Mouse (Mus musculus) MN1 (cell line): ENCODE results near the gene Syce2.
"Not testable (repeated sequence)": the region's sequence is repeated elsewhere in the genome, so short reads cannot be mapped to it uniquely, and the experiment has no call there.

Experiments used
- DNase-seq: peaks from one replicate; pipeline ENCODE4 v3.0.0-alpha.2; 2016; ENCODE audit warnings: low spot score

Gene Syce2

DNA sequence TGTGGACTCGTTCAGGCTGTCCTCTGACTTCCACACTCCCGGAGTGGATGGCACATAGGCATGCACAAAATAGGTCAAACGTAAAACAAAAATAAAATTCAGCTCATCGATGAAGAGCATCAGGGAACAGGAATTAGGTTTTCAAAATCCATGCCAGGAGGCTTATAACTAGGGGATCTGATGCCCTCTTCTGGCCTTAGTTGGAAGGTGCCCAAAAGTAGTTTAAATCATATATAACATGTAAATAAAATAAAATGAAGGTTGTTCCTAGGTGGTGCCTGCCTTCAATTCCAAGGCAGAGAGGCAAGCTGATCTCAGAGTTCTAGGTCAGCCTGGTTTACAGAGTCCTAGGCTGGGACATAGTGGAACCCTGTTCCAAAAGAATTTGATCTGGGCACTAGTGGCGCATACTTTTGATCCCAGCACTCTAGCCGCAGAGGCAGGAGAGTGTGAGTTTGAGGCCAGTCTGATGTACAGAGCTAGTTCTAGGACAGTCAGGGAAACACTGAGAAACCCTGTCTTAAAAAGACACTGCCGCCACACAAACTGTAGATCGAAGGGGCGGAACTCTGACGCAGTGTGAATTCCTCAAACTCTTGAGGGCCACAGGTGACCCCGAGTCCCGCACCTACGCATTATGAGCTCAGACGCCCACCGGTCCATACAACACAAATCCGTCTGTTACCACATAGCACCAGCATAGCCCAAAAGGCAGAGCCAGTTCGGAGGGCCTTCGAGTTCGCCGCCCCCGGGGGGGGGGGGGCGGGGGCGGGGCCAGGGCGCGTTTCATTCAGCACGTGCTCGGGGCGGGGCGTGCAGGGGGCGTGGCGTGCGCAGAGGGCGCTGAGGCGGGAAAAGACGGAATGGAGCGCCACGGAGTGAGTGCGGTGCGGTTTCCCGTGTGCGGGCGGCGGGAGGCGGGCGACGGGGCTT lies at the start of gene Syce2:
Gene Syce2 (plus strand): TSS at position 736 of the 933 bp plus-strand sequence.
- DNase-seq: peak; percentile 59

DNA sequence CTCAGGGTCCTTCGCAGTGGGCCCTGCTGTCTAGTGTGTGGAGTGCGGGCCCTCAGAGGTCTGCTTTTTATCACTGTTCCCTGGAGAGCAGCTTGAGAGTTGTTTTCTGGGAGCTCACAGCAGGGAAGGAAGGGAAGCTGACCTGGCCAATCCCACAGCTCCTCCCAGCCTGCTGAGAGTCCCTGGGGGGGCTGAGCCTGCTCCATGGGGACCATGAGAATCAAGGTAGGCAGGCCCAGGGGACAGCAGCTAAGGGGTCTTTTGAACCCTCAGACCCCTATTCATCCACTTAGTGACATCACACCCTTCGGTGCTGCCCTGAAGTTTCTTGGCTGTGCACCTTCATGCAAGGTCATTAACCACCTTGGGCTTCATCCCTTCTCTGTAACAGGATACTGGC lies 49.2 kb upstream of the Syce2 start, which contains the start of gene Dand5:
Gene Dand5 (minus strand): TSS at position 101 of the 400 bp plus-strand sequence.
- DNase-seq: no peak

DNA sequence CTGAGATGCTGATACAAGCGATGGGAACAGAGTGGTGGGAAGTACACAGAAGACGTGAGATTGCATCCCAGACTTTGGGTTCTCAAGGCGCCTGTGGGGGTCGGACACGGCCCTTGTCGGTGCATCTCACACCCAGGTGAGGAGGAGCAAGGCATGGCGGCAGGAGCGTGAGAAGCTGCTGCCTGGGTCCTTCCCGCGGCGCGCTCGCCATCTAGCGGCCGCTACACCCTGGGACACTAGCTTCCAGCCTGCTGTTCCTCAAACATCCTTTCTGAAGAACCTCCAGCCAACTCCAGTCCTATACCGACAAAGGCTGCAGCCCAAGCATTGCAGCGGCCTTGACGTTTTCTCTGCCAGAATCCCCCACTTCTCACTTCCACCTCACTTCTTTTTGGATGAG lies 48.3 kb upstream of the Syce2 start:
- peak; percentile 90 for DNase-seq

DNA sequence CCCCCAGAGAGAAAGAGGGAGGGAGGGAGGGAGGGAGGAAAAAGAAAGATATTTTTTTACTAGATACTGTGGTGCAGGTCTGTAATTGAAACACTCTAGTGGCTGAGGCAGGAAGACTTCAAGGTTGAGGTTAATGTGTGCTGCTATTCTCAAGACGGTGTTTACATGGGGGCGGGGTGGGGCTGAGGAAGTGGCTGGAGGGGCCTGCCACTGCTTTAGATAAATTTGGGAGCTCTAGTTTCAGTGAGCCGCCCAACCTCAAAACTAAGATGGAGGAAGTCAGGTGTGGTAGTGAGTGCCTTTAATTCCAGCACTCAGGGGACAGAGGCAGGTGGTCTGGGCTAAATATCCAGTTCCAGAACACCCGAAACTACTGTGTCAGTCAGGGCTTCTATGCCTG lies 46.3 kb upstream of the Syce2 start:
- no peak for DNase-seq

DNA sequence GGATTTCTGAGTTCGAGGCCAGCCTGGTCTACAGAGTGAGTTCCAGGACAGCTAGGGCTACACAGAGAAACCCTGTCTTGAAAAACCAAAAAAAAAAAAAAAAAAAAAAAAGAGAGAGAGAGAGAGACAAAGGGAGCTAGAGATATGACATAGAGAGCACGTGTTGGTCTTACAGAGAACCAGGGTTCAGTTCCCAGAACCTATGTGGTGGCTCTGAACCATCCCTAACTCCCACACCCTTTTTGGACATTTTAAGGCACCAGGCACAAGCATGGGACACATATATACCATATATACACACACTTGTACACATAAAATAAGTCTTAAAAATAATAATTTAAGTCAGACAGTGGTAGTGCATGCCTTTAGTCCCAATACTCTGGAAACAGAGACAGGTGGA lies 45.4 kb upstream of the Syce2 start:
- DNase-seq: not testable (repeated sequence)

DNA sequence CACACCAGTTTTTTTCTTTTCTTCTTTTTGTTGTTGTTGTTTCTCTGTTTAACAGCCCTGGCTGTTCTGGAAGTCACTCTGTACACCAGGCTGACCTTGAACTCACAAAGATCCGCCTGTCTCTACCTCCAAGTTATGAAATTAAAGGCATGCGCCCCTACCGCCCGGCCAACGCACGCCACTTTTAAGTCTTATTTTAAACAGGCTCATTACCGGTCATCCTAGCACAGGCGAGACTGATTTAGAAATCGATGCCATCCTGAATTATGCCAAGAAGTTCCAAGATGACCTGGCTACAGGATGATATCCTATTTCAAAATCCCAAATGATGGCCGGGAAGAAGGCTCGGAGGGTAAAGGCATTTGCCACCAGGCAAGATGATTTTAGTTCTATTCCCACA lies 40.4 kb upstream of the Syce2 start, which contains the start of gene Gadd45gip1:
Gene Gadd45gip1 (plus strand): TSS at position 33 of the 400 bp plus-strand sequence.
- peak; percentile 92 for DNase-seq

DNA sequence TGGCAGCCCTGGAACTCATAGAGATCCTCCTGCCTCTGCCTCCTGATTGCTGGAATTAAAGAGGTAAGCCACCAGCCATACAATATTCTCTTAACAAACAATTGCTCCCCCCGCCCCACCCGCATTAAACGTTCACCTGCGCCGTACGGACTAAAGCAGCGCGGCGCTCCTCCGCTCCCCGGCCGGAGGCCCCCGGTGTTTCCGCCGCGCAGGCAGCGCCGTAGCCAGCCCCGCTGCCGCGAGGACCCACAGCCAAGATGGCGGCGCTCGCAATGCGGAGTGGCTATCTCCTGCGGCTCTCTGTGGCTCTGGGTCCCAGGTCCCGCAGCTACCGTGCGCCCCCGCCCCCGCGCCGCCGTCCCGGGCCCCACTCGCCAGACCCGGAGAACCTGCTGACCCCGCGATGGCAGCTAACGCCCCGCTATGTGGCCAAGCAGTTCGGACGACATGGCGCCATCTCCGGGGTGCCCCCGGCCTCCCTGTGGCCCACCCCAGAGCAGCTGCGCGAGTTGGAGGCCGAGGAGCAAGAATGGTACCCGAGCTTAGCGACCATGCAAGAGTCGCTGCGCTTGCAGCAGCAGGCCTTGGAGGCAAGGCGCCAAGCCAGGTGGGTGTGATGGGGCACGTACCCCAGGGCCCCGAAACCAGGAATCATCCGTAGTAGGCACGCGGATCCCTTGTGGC lies 39.7 kb upstream of the Syce2 start:
- peak; percentile 86 for DNase-seq

DNA sequence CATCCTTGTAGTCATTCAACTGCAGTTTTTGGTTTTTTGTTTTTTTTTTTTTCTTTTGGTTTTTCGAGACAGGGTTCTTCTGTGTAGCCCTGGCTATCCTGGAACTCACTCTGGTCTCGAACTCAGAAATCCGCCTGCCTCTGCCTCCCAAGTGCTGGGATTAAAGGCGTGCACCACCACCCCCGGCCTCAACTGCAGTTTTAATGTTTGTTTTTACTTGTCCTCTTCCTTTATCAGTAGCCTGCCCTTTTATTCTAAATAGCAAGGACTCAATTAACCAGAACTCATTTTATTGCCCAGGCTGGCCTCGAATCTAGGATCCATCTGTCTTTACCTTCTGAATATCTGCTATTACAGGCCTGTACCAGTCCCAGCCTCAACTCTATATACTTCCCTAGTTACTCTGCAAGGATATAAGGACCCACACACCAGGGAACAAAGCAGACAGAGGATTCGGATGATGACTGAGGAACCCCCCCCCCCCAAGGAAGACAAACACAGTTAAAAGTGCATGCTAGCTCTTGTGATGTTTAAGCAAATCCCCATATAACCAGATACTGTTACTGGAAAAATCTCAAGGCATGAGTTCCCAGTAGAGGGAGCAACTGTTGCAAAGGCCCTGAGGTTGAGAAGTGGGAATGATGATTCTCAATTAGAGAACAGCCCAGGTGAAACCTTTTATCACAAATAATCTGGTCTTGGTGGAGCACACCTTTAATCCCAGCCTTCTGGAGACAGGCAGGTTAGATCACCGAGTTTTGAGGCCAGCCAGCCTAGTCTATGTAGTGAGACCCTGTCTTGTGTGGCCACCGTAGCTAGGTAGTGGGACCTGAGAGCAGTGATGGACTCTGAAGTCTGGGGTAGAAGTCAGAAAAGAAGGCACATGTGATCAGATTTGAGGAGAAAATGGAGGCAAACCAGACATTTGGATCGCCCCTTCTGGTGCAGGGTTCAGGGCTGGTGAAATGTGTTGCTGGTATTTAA lies 38.9 kb upstream of the Syce2 start:
- DNase-seq: no peak

DNA sequence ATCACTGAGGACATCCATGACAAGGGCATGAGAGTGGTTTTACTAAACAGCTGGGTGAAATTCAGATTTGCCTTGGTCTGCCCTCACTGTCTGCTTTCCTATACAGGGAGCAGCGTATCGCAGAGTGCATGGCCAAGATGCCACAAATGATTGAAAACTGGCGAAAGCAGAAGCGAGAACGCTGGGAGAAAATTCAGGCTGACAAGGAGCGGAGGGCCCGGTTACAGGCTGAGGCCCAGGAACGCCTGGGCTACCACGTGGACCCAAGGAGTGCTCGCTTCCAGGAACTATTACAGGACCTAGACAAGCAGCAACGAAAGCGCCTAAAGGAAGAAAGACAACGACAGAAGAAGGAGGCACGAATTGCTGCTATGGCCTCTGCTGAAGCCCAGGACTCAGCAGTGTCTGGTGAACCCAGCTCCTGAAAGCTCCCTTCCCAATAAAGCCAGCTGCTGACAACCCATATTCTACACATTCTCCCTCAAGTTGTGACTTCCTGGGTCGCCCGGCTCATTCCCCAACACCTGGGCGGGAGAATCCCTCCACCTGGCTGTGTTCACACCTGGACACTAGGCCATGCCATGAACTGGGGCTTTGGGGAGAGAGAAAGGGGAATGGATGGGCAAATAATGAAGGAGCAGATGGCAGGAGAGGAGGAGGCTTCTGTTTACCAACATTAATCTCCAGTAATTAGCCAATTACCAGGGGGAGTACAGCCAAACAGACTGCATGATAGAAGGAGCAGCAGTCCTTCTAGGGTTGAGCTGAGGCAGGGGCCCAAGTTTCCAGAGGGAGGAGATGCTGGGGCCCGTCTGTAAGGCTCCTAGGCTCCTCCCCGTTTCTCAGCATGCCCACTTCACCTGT lies 37.7 kb upstream of the Syce2 start:
- DNase-seq: no peak

DNA sequence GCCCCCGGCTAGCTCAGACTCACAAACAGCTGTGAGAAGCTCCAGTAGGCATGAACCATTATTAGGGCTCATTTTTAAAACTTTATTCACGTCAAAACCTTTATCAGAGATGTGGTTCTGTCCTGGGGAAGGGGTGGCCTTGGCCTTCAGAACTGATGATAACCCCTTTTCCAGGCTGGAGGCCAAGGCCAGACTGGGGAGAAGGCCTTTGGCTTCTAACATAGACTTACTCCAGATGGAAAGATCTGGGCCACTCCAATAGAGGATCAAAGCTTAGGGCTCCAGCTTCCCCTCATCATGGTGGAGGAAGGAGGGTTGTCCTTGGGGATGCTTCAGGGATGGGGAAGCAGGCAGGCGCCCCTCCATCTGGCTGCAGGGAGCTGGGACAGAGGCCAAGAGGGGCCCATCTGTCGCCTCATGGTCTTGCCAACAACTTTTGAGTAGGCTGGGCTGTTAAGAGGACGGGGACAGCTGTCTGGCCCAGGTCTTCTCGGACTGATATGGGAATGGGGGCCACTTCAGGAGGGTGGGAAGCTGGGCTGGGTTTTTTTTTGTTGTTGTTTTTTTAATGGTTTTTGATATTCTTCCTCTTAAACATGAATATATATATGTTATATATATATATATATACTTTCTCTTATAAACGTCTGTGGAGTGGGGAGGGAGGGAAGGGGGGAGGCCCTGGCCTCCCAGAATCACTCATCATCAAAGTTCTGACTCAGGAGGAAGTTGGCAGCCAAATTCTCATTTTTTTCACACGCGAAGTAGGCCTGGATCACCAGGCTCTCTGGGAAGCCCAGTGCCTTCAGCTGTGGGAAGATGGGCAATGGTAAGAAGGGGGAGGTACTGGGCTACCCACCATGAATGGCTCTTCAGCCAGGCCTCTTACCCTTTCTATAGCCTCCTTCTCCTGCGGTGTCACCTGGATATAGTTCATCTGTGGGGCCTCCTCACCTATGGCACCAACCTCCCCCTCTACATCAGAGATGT lies 36.8 kb upstream of the Syce2 start:
- peak; percentile 79 for DNase-seq

DNA sequence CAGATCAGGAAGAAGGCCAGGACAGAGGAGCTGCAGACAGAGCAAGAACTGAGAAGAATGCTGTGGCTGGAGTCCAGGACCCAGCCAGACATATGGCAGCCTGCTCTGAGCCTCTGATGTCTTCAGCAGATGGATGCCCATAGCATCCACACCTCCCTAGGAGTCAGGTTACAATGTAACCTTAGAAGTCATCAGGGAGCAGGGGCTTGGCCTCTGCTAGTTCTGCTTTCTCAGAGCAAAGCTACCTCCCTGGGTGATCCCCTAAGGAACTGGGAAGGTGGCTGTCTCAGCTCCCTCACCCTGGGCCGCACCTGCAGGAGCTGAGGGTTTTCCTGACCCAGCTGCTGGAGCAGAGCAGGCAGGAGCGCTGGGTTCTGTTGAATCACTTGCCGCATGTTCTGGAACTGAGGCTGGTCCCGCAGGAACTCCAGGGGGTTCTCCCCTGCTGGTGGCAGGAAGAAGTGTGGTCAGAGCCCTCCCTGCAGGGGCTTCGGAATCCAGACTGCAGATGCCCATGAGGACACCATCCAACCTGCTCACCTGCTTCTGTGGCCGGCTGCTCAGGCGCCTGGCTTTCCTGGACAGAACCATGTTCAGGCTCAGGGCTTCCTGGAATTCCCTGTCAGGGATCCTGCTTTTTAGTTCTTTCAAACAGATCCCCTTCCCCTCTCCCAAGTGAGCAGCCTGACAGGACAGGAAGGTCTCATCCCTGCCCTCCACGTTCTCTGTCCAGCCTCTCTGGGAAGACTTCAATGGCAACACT lies 34.6 kb upstream of the Syce2 start:
- peak; percentile 71 for DNase-seq

DNA sequence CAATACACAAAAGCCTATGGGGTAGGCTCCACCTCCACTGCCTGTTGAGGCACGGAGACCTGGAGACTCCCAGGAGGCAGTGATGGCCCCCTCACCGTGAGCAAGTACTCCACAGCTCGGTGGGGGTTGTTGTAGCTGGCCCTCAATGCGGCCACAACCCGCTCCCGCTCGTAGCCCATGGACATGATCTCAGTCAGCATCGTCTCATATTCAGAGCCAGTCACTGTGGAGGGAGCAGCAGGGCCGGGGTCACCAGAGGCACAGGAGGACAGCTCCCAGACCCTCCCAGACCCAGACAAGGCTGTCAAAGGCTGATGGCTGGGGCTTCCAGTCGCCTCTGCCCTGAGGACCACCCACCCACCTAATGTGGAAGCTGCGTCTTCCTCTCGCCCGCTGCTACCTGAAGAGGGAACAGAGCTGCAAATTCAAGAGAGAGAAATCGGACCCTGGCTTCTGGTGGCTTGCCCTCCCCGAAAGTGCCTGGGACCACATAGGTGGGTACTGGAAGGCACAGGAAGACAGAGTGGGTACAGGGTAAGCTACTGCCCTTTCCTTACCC lies 33.9 kb upstream of the Syce2 start:
- no peak for DNase-seq

DNA sequence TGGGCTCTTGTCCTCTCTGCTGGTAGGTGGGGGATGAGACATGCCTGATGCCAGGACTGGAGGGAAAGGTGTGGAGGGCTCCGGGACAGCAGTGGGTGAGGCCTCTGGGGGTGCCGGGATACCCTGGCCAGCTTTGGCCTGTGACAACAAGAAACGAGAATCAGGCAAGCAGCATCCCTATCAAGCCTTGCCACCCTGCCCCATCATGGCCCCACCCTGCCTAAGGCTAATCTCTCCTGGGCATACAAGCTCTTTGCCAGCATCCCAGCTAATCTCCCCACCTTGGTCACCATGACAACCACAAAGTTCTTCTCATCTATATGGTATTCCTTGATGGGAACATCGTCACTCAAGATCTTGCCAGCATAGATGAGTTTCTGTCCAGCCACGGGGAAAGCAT lies 33.4 kb upstream of the Syce2 start:
- no peak for DNase-seq

DNA sequence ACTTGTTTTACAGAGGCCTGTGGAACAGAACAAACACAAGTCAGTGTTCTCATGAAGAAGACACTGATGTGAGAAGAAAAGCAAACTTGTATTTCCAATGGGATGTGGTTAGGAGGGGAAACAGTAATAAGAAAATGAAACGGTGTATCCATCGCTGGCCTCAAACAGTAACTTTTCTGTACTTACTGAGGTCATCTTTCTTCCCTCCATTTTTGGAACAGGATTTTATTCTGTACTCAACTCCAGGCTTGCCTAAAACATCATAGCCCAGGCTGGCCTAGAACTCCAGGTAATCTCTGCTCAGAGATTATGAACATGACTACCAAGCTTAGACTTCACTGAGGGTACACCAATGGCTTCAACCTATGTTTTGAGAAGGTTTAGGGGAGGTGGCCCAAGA lies 32.5 kb upstream of the Syce2 start:
- DNase-seq: no peak

DNA sequence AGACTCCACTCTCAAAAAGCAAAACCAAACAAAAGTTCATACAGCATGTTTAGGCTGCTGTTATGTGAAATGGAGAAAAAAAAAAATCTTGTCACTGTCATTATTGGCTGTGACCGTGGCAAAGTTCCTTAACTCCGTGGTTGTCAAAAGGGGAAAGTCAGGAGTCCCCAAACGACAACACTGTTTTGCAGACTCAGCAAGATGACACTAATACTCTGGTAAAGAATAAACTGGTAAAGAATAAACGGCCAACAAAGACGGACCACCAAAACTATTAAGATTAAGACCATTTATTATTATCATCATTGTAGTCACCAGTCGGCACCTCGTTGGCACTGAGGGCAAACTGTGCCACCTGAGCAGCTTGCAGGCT lies 32.0 kb upstream of the Syce2 start:
- no peak for DNase-seq

DNA sequence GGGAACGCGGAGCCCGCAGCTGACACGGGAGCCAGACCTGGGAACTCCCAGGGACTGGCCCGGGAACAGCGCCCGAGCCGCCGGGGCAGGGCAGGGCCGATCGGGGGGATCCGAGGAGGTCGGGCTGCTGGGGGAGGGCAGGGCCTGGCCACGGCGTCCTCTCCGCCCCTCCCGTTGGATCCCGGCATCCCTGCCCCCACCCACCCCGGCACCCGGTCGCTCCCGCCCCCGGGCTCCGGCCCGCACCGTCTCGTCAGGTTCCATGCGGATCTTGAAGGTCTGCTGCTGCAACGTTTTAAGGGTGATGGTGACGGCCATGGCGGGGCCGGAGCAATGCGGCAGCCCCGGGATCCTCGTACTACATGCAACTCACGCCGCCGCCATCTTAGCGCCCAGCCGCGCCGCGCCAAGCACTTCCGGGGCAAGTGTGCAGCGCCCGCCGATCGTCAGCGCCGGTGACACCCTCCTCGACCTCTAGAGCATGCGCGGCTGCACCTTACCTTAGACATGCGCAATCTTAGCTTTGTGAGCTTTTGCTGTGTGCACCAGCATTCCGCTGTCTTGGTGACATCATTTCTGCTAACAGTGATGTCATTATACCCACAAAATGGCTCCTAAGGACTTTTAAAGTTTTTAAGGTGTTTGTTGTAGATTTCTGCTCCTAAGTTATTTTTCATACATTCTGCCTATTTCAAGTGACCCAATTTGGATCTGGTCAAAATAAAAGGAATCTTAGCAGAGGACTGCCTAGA lies 31.5 kb upstream of the Syce2 start, which contains the start of gene Rad23a:
Gene Rad23a (minus strand): TSS at position 418 of the 752 bp plus-strand sequence.
- peak; percentile 98 for DNase-seq

DNA sequence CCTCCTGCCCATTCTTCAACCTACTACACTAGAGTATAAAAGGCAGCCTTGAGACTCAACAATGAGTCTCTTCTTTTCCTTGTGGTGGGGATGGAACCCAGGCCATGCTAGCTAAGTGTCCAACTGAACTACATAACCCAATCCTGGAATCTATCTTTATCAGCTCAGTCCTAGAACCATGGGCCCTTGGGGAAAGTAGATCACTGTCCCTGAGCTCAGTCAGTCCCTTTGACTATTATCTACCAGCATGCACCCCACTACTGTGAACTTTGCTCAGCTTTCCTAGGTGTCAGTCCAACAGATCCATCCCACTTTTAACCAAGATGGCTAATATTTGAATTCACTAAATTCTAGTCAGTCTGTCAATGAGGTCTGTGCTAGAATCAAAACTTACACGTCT lies 30.4 kb upstream of the Syce2 start:
- no peak for DNase-seq
